Mouse (Mus musculus): ENCODE results near the gene Rdh16f1.

DNA sequence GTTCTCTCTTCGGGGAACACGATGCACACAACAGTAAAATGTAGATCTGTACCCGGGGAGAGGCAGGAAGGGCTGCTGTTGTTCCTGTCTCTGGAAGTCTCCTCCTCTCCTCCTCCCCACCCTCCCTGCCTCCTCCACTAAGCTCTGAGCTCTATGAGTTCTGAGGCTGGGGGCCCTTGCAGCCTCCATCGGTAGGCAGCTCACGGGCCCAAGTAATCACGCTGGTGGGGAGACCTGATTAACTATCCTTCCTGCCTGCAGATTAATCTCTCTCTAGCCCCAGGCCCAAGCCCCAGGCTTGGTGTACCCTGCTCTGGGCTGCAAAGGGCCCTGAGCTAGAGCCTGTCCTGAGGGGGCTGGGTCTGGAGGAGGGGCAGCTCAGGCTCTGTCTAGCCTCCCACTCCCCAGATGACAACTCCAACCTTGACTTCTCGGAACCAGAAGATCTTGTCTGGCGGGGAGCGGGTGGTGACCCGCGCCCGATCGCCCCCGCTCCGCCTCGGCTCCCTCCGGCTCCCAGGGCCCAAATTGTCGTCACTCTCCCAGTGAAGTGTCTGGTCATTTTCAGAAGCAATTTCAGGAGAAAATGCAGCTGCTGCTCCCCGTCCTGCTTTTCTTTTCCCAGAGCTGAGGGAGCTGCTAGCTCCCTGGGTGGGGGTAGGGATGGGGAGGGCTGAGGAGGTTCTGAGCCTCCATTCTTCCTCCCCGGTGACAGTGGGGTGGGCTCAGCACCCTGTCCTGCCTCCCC is 37.7 kb upstream of the Rdh16f1 start:
- TF ChIP-seq MAFK (IDR thresholded peaks at IDR 0.05; ENCODE audit: insufficient read depth, low read depth, low read length) (no peak), CHD2 (IDR thresholded peaks at IDR 0.05; ENCODE audit: low read depth, low read length) (no peak), HCFC1 (IDR thresholded peaks at IDR 0.05; ENCODE audit: borderline replicate concordance, insufficient read depth, low read length) (no peak)
